Mouse (Mus musculus): ENCODE data around the gene Eda2r. TPM values are rescaled to one million over a fixed set of nuclear protein-coding genes. Genes with fewer than 3 reads are reported as not detected.

Gene Eda2r
- not detected in 2 replicates for polyA plus RNA-seq (2012; ENCODE audit: insufficient read depth, insufficient read length, low replicate concordance, missing spikeins)

GRCm38 (mm10) chrX:97377065-97377421 lies at the start of gene Eda2r:
Gene Eda2r, minus strand, starts transcription at chrX:97377216.
- H3K4me1 ChIP-seq (ENCODE audit: control insufficient read depth, insufficient read depth, low read length), result peaks cover 3% of the 10 kb centered on the region; the same call in 1 of the 2 replicates
- H3K4me3 ChIP-seq (ENCODE audit: insufficient read depth, low read depth, low read length), result no peak within 1 kb of the TSS
- TF ChIP-seq POLR2A (IDR thresholded peaks at IDR 0.05; ENCODE audit: insufficient read depth, low read depth, low read length) (no peak), CTCF (IDR thresholded peaks at IDR 0.05; ENCODE audit: insufficient read depth, low read depth, low read length) (no peak)
- H3K27ac ChIP-seq (ENCODE audit: insufficient read depth, low read depth, low read length), result no peak within 1 kb of the TSS
- WGBS, result 24% methylated on average over 8 of the region's 8 CpGs

- 85% methylated on average over 2 of the region's 2 CpGs for WGBS
- Histone ChIP-seq H3K4me1 (ENCODE audit: control insufficient read depth, insufficient read depth, low read length) (no peaks in the 10 kb centered on the region), H3K27ac (ENCODE audit: insufficient read depth, low read depth, low read length) (no peak overlapping the region), H3K4me3 (ENCODE audit: insufficient read depth, low read depth, low read length) (no peak overlapping the region)
- TF ChIP-seq CTCF (IDR thresholded peaks at IDR 0.05; ENCODE audit: insufficient read depth, low read depth, low read length) (no peak), POLR2A (IDR thresholded peaks at IDR 0.05; ENCODE audit: insufficient read depth, low read depth, low read length) (no peak)
Observed at GRCm38 (mm10) chrX:97397872-97398271, 20.9 kb upstream of the Eda2r start.

GRCm38 (mm10) chrX:97378076-97378475 lies 1.1 kb upstream of the Eda2r start:
- 80% methylated on average over 1 of the region's 1 CpGs for WGBS
- TF ChIP-seq POLR2A (IDR thresholded peaks at IDR 0.05; ENCODE audit: insufficient read depth, low read depth, low read length) (no peak), CTCF (IDR thresholded peaks at IDR 0.05; ENCODE audit: insufficient read depth, low read depth, low read length) (no peak)
- Histone ChIP-seq H3K27ac (ENCODE audit: insufficient read depth, low read depth, low read length) (no peak overlapping the region), H3K4me1 (ENCODE audit: control insufficient read depth, insufficient read depth, low read length) (peaks cover 3% of the 10 kb centered on the region; the same call in 1 of the 2 replicates), H3K4me3 (ENCODE audit: insufficient read depth, low read depth, low read length) (no peak overlapping the region)

- TF ChIP-seq CTCF (IDR thresholded peaks at IDR 0.05; ENCODE audit: insufficient read depth, low read depth, low read length) (no peak), POLR2A (IDR thresholded peaks at IDR 0.05; ENCODE audit: insufficient read depth, low read depth, low read length) (no peak)
- Histone ChIP-seq H3K4me3 (ENCODE audit: insufficient read depth, low read depth, low read length) (no peak overlapping the region), H3K4me1 (ENCODE audit: control insufficient read depth, insufficient read depth, low read length) (peaks cover 3% of the 10 kb centered on the region; the same call in 1 of the 2 replicates), H3K27ac (ENCODE audit: insufficient read depth, low read depth, low read length) (no peak overlapping the region)
- WGBS, result 27% methylated on average over 15 of the region's 15 CpGs
Observed at GRCm38 (mm10) chrX:97376321-97377064, 523 bp downstream of the Eda2r start.

DNA sequence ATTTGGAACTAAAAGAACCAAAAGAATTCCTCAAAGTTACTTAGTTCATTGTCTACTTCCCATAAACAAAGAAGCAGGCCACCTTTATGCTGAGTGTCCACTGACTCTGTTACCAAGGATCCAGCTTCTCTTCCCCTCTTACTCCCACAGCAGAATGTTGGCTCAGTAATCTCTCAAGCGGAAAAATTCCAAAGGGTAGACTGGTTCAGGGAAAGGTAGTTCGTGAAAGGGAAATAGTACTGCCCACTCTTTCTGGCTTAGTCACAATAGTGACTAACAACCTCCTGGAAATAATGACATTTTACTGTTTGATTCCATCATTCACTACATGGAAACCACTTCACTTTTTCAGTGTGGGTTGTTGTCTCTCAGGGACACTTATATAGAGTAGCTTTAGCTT lies 4.2 kb downstream of the Eda2r start:
- 71% methylated on average over 2 of the region's 2 CpGs for WGBS
- H3K4me3 ChIP-seq (ENCODE audit: insufficient read depth, low read depth, low read length), result no peak overlapping the region

GRCm38 (mm10) chrX:97369206-97369605 lies 7.8 kb downstream of the Eda2r start:
- Histone ChIP-seq H3K27ac (ENCODE audit: insufficient read depth, low read depth, low read length) (no peak overlapping the region), H3K4me1 (ENCODE audit: control insufficient read depth, insufficient read depth, low read length) (no peaks in the 10 kb centered on the region), H3K4me3 (ENCODE audit: insufficient read depth, low read depth, low read length) (no peak overlapping the region)
- WGBS, result 82% methylated on average over 1 of the region's 1 CpGs
- TF ChIP-seq POLR2A (IDR thresholded peaks at IDR 0.05; ENCODE audit: insufficient read depth, low read depth, low read length) (no peak), CTCF (IDR thresholded peaks at IDR 0.05; ENCODE audit: insufficient read depth, low read depth, low read length) (no peak)

More for the DNA sequence above, 4.2 kb downstream of the Eda2r start:
- H3K4me1 ChIP-seq (ENCODE audit: control insufficient read depth, insufficient read depth, low read length), result peaks cover 3% of the 10 kb centered on the region; the same call in 1 of the 2 replicates
- H3K27ac ChIP-seq (ENCODE audit: insufficient read depth, low read depth, low read length), result no peak overlapping the region
- no peak for TF ChIP-seq CTCF (IDR thresholded peaks at IDR 0.05; ENCODE audit: insufficient read depth, low read depth, low read length)
- TF ChIP-seq POLR2A (IDR thresholded peaks at IDR 0.05; ENCODE audit: insufficient read depth, low read depth, low read length), result no peak

GRCm38 (mm10) chrX:97368741-97369140 lies 8.3 kb downstream of the Eda2r start:
- 95% methylated on average over 2 of the region's 2 CpGs for WGBS
- H3K27ac ChIP-seq (ENCODE audit: insufficient read depth, low read depth, low read length), result no peak overlapping the region
- H3K4me1 ChIP-seq (ENCODE audit: control insufficient read depth, insufficient read depth, low read length), result no peaks in the 10 kb centered on the region
- H3K4me3 ChIP-seq (ENCODE audit: insufficient read depth, low read depth, low read length), result no peak overlapping the region
- TF ChIP-seq CTCF (IDR thresholded peaks at IDR 0.05; ENCODE audit: insufficient read depth, low read depth, low read length) (no peak), POLR2A (IDR thresholded peaks at IDR 0.05; ENCODE audit: insufficient read depth, low read depth, low read length) (no peak)

GRCm38 (mm10) chrX:97360919-97361318 lies 16.1 kb downstream of the Eda2r start:
- 31% methylated on average over 2 of the region's 2 CpGs for WGBS
- no peaks in the 10 kb centered on the region for H3K4me1 ChIP-seq (ENCODE audit: control insufficient read depth, insufficient read depth, low read length)
- H3K27ac ChIP-seq (ENCODE audit: insufficient read depth, low read depth, low read length), result no peak overlapping the region
- TF ChIP-seq CTCF (IDR thresholded peaks at IDR 0.05; ENCODE audit: insufficient read depth, low read depth, low read length) (no peak), POLR2A (IDR thresholded peaks at IDR 0.05; ENCODE audit: insufficient read depth, low read depth, low read length) (no peak)
- no peak overlapping the region for H3K4me3 ChIP-seq (ENCODE audit: insufficient read depth, low read depth, low read length)

- Histone ChIP-seq H3K4me1 (ENCODE audit: control insufficient read depth, insufficient read depth, low read length) (no peaks in the 10 kb centered on the region), H3K27ac (ENCODE audit: insufficient read depth, low read depth, low read length) (no peak overlapping the region), H3K4me3 (ENCODE audit: insufficient read depth, low read depth, low read length) (no peak overlapping the region)
- TF ChIP-seq POLR2A (IDR thresholded peaks at IDR 0.05; ENCODE audit: insufficient read depth, low read depth, low read length) (no peak), CTCF (IDR thresholded peaks at IDR 0.05; ENCODE audit: insufficient read depth, low read depth, low read length) (no peak)
Observed at GRCm38 (mm10) chrX:97327891-97328290, 49.1 kb downstream of the Eda2r start.
